Mouse (Mus musculus) embryonic fibroblast, embryonic 13.5 days (primary cell): ENCODE measurements around the gene Rgmb. TPM values are rescaled to one million over a fixed set of nuclear protein-coding genes. Genes with fewer than 3 reads are reported as not detected.

ENCODE experiments used
- H3K27ac ChIP-seq: 2 replicates; pipeline ENCODE4 v1.5.1; 2012; ENCODE audit warnings: low read length, control low read depth, inconsistent platforms; ENCODE audit not compliant: insufficient read depth
- H3K4me1 ChIP-seq: 2 replicates; pipeline ENCODE4 v1.6.1; 2011; ENCODE audit warnings: low read length; ENCODE audit not compliant: control insufficient read depth, insufficient read depth
- H3K4me3 ChIP-seq: 2 replicates; pipeline ENCODE4 v1.5.1; 2011; ENCODE audit warnings: mild to moderate bottlenecking, control low read depth, low read length; ENCODE audit not compliant: insufficient read depth
- CTCF ChIP-seq: IDR thresholded peaks from 2 replicates; pipeline ENCODE4 v1.5.1; 2011; ENCODE audit warnings: mild to moderate bottlenecking, control low read depth, low read length, moderate library complexity, borderline replicate concordance; ENCODE audit not compliant: insufficient read depth
- POLR2A ChIP-seq: IDR thresholded peaks from 2 replicates; pipeline ENCODE4 v1.6.1; 2011; ENCODE audit warnings: low read depth, mild to moderate bottlenecking, control low read depth, low read length, moderate library complexity
- polyA plus RNA-seq: library from polyadenylated mRNA; stranded (reverse); fragments of >200 nt; gene quantifications from 2 replicates; pipeline ENCODE4 v1.2.4, GENCODE M21; 2011; ENCODE audit warnings: low read depth; ENCODE audit not compliant: missing spikeins, insufficient read length

Rgmb gene
- polyA plus RNA-seq, 1 experiment = 19.5 TPM

GRCm38 (mm10) chr17:15799195-15799793 lies 31.5 kb downstream of the Rgmb start:
- H3K4me3 ChIP-seq = no peak overlapping the region
- TF ChIP-seq POLR2A (no peak), CTCF (no peak)

GRCm38 (mm10) chr17:15790716-15791115 lies 40.1 kb downstream of the Rgmb start:
- TF ChIP-seq POLR2A = no peak
- no peak for TF ChIP-seq CTCF
- H3K4me3 ChIP-seq = no peak overlapping the region
- H3K4me1 ChIP-seq = no peaks in the 10 kb centered on the region
- no peak overlapping the region for H3K27ac ChIP-seq

More at GRCm38 (mm10) chr17:15799195-15799793, 31.5 kb downstream of the Rgmb start:
- Histone ChIP-seq H3K27ac (no peak overlapping the region), H3K4me1 (no peaks in the 10 kb centered on the region)

- TF ChIP-seq POLR2A = no peak
- no peak for TF ChIP-seq CTCF
- Histone ChIP-seq H3K4me1 (no peaks in the 10 kb centered on the region), H3K27ac (no peak overlapping the region), H3K4me3 (no peak overlapping the region)
Measured at GRCm38 (mm10) chr17:15787036-15787435, 43.8 kb downstream of the Rgmb start.

DNA sequence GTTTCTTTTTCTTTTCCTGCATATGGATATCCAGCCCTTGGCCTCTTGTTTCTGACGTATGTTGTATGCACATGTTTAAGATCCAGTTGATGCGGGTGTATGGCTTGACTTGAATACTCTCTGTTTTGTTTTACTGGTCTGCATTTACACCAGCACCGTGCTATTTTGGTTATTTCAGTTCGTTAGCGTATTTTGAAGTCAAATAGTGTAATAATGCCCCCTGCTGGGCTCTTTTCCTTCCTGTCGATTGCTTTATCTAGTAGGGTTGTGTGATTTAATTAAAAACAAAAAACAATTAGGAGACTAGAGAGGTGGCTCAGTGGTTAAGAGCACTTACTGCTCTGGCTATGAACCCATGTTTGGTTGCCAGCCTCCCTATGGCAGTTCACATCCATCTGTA lies 52.9 kb downstream of the Rgmb start:
- H3K27ac ChIP-seq = no peak overlapping the region
- H3K4me3 ChIP-seq = no peak overlapping the region
- no peak for TF ChIP-seq CTCF
- TF ChIP-seq POLR2A = no peak
- H3K4me1 ChIP-seq = no peaks in the 10 kb centered on the region

- Histone ChIP-seq H3K4me3 (no peak overlapping the region), H3K4me1 (no peaks in the 10 kb centered on the region), H3K27ac (no peak overlapping the region)
- TF ChIP-seq POLR2A = no peak
Measured at GRCm38 (mm10) chr17:15776349-15776748, 54.5 kb downstream of the Rgmb start.

- Histone ChIP-seq H3K27ac (no peak overlapping the region), H3K4me3 (no peak overlapping the region), H3K4me1 (peaks cover 4% of the 10 kb centered on the region; the same call in 1 of the 2 replicates)
- TF ChIP-seq POLR2A (no peak), CTCF (no peak)
Measured at GRCm38 (mm10) chr17:15774565-15775215, 56.1 kb downstream of the Rgmb start.

- peaks cover 6% of the 10 kb centered on the region for H3K4me1 ChIP-seq
- no peak for TF ChIP-seq POLR2A
- TF ChIP-seq CTCF = no peak
Measured at GRCm38 (mm10) chr17:15773956-15774355, 56.9 kb downstream of the Rgmb start.

DNA sequence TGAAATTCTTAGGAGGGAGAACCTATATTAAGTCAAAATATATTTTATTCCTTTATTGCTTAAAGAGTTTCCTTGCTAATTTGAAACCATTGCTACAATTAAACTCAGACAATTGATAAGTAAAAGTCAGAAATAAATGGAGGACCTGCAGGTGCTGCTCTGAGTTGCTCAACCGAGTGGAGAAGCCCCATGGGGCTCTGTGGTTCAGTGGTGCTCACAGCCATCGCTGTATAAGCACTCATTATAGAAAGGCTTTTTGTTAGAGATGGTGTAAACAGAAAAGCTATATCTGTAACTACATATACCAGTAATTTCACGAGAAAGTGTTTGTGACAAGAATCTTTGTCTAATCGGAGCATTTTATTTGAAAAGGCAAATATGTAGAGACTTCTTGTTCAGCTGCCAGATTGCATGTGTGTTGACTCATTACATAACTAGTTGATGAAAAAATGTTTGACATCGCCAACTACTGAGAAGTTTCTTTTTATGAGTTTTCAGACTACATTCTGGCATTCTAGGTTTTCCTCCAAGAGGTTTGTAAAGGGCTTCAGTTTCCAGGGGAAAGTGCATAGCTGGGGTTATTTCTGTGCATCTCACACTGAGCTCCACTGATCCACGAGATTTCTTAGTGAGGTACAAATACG lies 61.6 kb downstream of the Rgmb start:
- Histone ChIP-seq H3K4me1 (peaks cover 9% of the 10 kb centered on the region), H3K27ac (peak overlapping the region; percentile 71), H3K4me3 (no peak overlapping the region)
- no peak for TF ChIP-seq CTCF
- no peak for TF ChIP-seq POLR2A

More at GRCm38 (mm10) chr17:15773956-15774355, 56.9 kb downstream of the Rgmb start:
- H3K4me3 ChIP-seq = no peak overlapping the region
- no peak overlapping the region for H3K27ac ChIP-seq

DNA sequence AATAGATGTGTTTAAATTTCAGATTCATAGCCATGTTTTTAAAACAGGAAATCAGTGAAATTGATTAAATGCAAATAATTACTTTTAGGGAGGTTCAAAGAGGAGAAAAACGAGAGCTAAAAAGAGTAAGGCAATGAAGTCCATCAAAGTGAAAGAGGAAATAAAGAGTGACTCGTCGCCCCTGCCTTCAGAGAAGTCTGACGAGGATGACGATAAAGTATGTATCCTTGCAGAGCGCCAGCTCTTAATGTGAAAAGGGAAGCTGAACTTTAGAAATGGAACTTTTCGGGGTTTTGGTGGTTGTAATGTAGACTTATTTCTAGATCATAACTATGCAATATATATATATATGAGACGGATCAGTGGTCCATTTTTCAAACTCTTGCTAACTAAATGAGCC lies 69.6 kb downstream of the Rgmb start:
- no peak overlapping the region for H3K4me3 ChIP-seq
- TF ChIP-seq CTCF = no peak
- TF ChIP-seq POLR2A = no peak
- H3K27ac ChIP-seq = no peak overlapping the region
- no peaks in the 10 kb centered on the region for H3K4me1 ChIP-seq

Other genes starting within 250 kb of the Rgmb start
- 33.8 TPM in 2 replicates for gene Chd1, start 126.1 kb downstream of the Rgmb start, polyA plus RNA-seq